Mouse (Mus musculus) embryonic facial prominence, embryonic 14.5 days (tissue): Measurements from ENCODE around the gene Ulk1. TPM values are rescaled to one million over a fixed set of nuclear protein-coding genes. Genes with fewer than 3 reads are reported as not detected.
"Not testable (repeated sequence)": the region's sequence is repeated elsewhere in the genome, so short reads cannot be mapped to it uniquely, and the experiment has no call there.

ENCODE experiments used
- ATAC-seq: fragments of 200-750 bp; cut with Nextera tagmentation; 2 replicates; pipeline ENCODE4 v1.8.0; 2017; ENCODE audit warnings: low read depth, moderate number of reproducible peaks, moderate TSS enrichment
- DNase-seq: peaks from one replicate; pipeline ENCODE4 v3.0.0-alpha.2; 2015; ENCODE audit warnings: low spot score
- H3K27ac ChIP-seq: fragments of 300-500 bp; sonication (generic); replicated peaks from 2 replicates; pipeline ENCODE4 v1.5.1; 2014; ENCODE audit warnings: low read depth, mild to moderate bottlenecking, low read length, moderate library complexity
- H3K27me3 ChIP-seq: fragments of 300-500 bp; sonication (generic); replicated peaks from 2 replicates; pipeline ENCODE4 v1.6.1; 2014; ENCODE audit warnings: low read length; ENCODE audit not compliant: control insufficient read depth, insufficient read depth
- H3K36me3 ChIP-seq: fragments of 300-500 bp; sonication (generic); 2 replicates; pipeline ENCODE4 v1.6.1; 2014; ENCODE audit warnings: low read length, mixed read lengths; ENCODE audit not compliant: control insufficient read depth, insufficient read depth
- H3K4me1 ChIP-seq: fragments of 300-500 bp; sonication (generic); 2 replicates; pipeline ENCODE4 v1.6.1; 2014; ENCODE audit warnings: antibody characterized with exemption, low read length; ENCODE audit not compliant: control insufficient read depth, insufficient read depth
- H3K4me2 ChIP-seq: fragments of 300-500 bp; sonication (generic); 2 replicates; pipeline ENCODE4 v1.6.1; 2014; ENCODE audit warnings: low read depth, mild to moderate bottlenecking, low read length, moderate library complexity, mixed read lengths
- H3K4me3 ChIP-seq: fragments of 300-500 bp; sonication (generic); 2 replicates; pipeline ENCODE4 v1.5.1; 2014; ENCODE audit warnings: low read depth, mild to moderate bottlenecking, low read length
- H3K9ac ChIP-seq: fragments of 300-500 bp; sonication (generic); 2 replicates; pipeline ENCODE4 v1.6.1; 2014; ENCODE audit warnings: low read depth, mild to moderate bottlenecking, low read length, moderate library complexity, mixed read lengths
- H3K9me3 ChIP-seq: fragments of 300-500 bp; sonication (generic); 2 replicates; pipeline ENCODE4 v1.6.1; 2016; ENCODE audit warnings: low read length; ENCODE audit not compliant: control insufficient read depth
- WGBS: fragments of 180-500 bp; shearing (Covaris S2); extraction: QIAGEN DNeasy Blood & Tissue Kit; methylation state at CpG from one replicate; pipeline ENCODE4 v1.1.7; 2014; 5-methylcytosine and 5-hydroxymethylcytosine counted together
- polyA plus RNA-seq: library from polyadenylated mRNA; unstranded; fragments of >200 nt; fragmentation: Nextera tagmentation; extraction: Ambion mirVana; gene quantifications from 2 replicates; pipeline ENCODE4 v1.2.1, GENCODE M21; 2014

The Ulk1 gene
- polyA plus RNA-seq, 1 experiment from 2014 or later: 25.9 TPM

DNA sequence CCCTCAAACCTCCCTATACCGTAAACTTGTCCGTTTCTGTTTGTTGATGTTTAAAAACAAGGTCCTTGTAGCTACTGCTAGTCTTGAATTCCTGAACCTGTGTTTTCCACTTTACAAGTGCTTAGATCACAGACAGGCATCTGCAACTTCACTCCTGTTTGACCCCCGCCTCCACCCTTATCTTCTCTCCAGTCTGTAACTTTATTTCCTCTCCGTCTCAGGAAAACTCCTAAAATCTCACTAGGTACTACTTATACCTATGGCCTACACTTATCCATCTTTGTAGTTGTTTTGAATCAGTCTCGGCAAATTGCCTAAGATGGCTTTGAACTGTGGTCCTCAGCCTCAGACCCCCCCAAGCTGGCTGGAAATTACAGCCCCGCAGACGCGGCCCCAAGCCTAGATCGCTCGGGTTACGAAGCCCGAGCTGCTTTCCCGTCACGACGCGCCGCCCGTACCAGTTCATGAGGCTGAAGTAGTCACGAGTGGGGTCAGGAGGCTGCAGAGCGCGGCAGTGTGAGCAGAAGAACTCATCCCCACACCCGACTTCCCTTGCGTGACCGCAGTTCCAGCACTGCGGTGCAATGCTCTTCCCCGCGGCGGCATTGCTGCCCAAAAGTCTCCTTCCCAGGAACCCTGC, 29.3 kb upstream of the Ulk1 start:
- no peaks in the 10 kb centered on the region; the same call in 1 of the 2 replicates for H3K4me1 ChIP-seq
- H3K27ac ChIP-seq: peak overlapping the region; percentile 56
- DNase-seq (no peak), ATAC-seq (peak; percentile 69)
- H3K27me3 ChIP-seq: no peaks in the 10 kb centered on the region
- peaks cover 13% of the 10 kb centered on the region for H3K36me3 ChIP-seq
- peak overlapping the region; percentile 68 for H3K4me2 ChIP-seq
- no peaks in the 10 kb centered on the region for H3K9me3 ChIP-seq
- H3K9ac ChIP-seq: peak overlapping the region; percentile 63
- 7% methylated on average over 28 of the region's 28 CpGs for WGBS
- H3K4me3 ChIP-seq: peak overlapping the region; percentile 56

DNA sequence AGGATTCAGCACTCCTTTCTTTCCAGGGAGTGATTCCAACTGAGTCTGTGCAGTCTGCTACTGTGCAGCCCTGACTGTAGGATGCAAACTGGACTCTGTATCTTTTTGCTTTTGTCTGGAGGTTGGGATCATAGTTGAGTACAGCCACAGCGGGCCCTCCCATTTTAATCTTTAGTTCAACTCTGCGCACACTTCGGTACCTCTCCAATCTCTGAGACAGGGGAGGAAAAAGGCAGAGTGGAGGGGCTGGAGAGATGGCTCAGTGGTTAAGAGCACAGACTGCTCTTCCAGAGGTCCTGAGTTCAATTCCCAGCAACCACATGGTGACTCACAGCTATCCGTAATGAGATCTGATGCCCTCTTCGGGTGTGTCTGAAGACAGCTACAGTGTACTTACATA, 28.1 kb upstream of the Ulk1 start:
- not testable (repeated sequence) for H3K4me1 ChIP-seq, H3K27ac ChIP-seq, H3K27me3 ChIP-seq, H3K4me3 ChIP-seq, H3K9me3 ChIP-seq, ATAC-seq, DNase-seq, H3K4me2 ChIP-seq, H3K9ac ChIP-seq
- WGBS: 87% methylated on average over 5 of the region's 5 CpGs
- H3K36me3 ChIP-seq: peaks cover 13% of the 10 kb centered on the region

DNA sequence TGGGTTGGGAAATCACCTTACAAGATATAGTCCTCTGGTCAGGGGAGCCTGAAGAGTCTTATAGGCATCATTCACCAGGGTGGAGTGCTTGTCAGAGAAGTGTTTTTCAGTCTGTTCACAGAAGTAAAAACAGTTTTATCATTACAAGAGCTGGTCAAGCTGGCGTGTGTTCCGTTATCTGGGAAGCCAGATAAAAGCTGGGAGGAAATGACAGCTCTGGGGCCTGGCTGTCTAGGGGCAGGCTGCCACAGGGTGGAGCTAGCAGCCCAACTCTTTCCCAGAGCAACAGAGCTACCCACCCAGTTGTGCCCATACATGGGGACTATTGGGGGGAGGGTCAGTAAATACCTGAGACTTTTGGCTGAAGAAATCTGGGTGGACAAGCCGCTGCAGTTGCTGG, 26.1 kb upstream of the Ulk1 start:
- ATAC-seq (no peak), DNase-seq (peak; percentile 34)
- no peak overlapping the region for H3K27ac ChIP-seq
- H3K36me3 ChIP-seq: peaks cover 7% of the 10 kb centered on the region; the same call in 1 of the 2 replicates
- 40% methylated on average over 3 of the region's 3 CpGs for WGBS
- H3K27me3 ChIP-seq: no peaks in the 10 kb centered on the region
- H3K4me2 ChIP-seq: no peak overlapping the region
- no peak overlapping the region for H3K4me3 ChIP-seq
- no peaks in the 10 kb centered on the region; the same call in 1 of the 2 replicates for H3K4me1 ChIP-seq
- H3K9me3 ChIP-seq: no peaks in the 10 kb centered on the region
- no peak overlapping the region for H3K9ac ChIP-seq

DNA sequence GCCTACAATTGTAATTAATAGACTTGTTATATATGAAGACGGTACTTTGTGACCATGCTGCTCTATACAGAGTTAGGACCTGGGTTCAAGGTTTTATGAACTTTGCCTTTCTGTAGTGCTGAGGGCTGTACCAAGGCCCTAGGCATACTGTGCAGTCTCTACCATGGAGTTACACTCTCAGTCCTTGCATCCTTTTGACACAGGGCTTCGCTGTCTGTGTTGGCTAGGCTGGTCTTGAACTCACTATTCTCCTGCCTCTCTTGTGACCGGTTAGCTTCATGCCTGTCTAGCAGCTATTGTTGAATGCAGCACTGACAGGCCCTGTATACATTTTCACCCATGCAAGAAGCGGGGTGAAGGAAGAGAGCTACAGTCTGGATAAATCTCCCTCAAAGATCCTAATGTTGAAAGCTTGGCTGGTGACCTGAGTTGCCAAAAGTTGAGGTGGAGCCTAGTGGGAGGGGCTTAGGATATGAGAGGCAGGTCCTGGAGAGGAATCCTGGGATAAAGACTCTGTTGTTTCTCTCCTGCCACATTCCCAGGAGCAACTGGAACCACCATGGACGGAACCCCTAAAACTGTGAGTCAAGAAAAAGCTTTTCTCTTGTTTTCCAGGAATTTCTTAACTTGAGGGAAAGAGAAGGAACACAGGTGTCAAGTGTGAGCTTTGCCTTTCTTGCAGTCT, 21.3 kb upstream of the Ulk1 start:
- no peak for ATAC-seq
- 90% methylated on average over 5 of the region's 5 CpGs for WGBS

DNA sequence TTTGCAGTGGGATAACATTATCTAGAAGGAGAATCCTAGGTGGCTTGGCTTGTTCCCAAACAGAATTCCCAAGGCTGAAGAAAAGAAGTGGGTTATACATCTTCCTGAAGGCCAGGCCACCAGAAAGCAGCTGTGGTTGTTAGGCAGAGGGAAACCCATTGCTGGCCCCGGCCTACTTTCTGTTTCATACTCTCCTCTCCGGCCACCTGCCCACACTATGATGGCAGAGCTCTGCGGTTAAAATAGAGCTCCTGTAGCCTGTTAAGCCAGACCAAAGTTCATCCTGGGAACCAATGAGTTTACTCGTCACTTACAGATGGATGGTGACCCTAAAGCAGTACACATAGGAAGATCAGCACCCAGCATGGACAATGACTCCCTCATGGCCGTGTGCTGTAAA, 17.7 kb upstream of the Ulk1 start:
- no peak for DNase-seq
- Histone ChIP-seq H3K27ac (no peak overlapping the region), H3K9ac (no peak overlapping the region), H3K4me1 (no peaks in the 10 kb centered on the region), H3K27me3 (no peaks in the 10 kb centered on the region), H3K9me3 (no peaks in the 10 kb centered on the region), H3K4me2 (no peak overlapping the region), H3K36me3 (peaks cover 6% of the 10 kb centered on the region; the same call in 1 of the 2 replicates), H3K4me3 (no peak overlapping the region)
- ATAC-seq: no peak
- 85% methylated on average over 5 of the region's 5 CpGs for WGBS

More for the DNA sequence above, 21.3 kb upstream of the Ulk1 start:
- H3K9ac ChIP-seq: no peak overlapping the region
- H3K27me3 ChIP-seq: no peaks in the 10 kb centered on the region
- DNase-seq: no peak
- H3K27ac ChIP-seq: no peak overlapping the region
- no peak overlapping the region for H3K4me3 ChIP-seq
- no peaks in the 10 kb centered on the region for H3K4me1 ChIP-seq
- H3K36me3 ChIP-seq: peaks cover 12% of the 10 kb centered on the region; the same call in 1 of the 2 replicates
- H3K4me2 ChIP-seq: no peak overlapping the region
- H3K9me3 ChIP-seq: no peaks in the 10 kb centered on the region

DNA sequence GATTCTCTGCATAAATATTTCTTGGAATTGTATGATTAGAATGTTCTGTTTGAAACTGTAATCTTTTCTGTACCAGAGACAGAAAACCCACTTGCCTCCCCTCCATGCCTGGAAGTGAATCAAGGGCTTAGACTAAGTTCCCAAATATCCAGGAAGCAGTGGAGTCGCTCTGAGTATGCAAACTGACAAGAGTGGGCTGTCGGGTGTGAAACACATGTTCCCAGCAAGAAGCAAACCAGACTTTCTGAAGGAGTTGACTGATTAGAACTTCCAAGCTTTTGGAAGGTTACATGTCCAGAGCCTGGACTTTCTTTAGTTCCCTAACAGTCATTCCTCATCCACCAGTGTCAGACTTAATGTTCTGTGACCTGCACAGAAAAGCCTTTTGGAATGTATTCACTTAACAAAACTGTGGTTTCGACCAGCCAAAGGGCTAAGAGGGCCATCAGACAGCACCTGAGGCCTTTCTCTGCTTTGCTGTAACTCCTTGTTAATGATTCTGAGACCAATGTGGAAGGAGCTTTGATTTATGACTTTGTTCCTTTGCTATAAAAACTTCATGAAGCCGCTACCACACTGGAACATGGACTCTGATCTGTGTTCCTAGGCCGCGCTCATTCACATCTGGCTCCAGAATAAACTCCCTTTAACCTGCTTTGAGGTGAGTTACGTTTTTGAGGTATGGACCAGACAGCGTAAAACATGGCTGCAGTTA, 17.0 kb upstream of the Ulk1 start:
- Histone ChIP-seq H3K4me3 (no peak overlapping the region), H3K4me2 (no peak overlapping the region), H3K9ac (no peak overlapping the region), H3K4me1 (no peaks in the 10 kb centered on the region), H3K36me3 (peaks cover 6% of the 10 kb centered on the region; the same call in 1 of the 2 replicates), H3K9me3 (no peaks in the 10 kb centered on the region), H3K27ac (no peak overlapping the region), H3K27me3 (no peaks in the 10 kb centered on the region)
- WGBS: 87% methylated on average over 8 of the region's 8 CpGs
- ATAC-seq (no peak), DNase-seq (no peak)

DNA sequence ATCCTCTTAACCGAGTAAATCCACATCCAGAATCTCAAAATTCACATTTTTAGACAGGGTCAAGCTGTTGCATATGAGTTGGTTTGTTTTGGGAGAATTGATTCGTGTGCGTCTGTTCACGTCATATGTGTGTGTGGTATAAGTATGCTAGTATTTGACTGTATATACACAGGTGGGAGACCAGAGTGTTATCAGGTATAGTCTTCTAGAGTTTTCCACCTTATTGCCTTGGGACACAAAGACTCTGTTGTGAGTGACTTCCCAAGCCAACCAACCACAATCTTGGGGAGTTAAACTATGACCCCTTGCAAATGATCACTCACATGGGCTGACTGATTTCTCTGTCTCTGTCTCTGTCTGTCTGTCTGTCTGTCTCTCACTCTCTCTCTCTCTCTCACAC, 14.5 kb upstream of the Ulk1 start:
- Histone ChIP-seq H3K9ac (no peak overlapping the region), H3K4me3 (no peak overlapping the region), H3K27ac (no peak overlapping the region), H3K4me2 (no peak overlapping the region), H3K36me3 (no peaks in the 10 kb centered on the region), H3K27me3 (no peaks in the 10 kb centered on the region), H3K9me3 (no peaks in the 10 kb centered on the region), H3K4me1 (no peaks in the 10 kb centered on the region)
- WGBS: 87% methylated on average over 4 of the region's 4 CpGs
- no peak for DNase-seq
- no peak for ATAC-seq

DNA sequence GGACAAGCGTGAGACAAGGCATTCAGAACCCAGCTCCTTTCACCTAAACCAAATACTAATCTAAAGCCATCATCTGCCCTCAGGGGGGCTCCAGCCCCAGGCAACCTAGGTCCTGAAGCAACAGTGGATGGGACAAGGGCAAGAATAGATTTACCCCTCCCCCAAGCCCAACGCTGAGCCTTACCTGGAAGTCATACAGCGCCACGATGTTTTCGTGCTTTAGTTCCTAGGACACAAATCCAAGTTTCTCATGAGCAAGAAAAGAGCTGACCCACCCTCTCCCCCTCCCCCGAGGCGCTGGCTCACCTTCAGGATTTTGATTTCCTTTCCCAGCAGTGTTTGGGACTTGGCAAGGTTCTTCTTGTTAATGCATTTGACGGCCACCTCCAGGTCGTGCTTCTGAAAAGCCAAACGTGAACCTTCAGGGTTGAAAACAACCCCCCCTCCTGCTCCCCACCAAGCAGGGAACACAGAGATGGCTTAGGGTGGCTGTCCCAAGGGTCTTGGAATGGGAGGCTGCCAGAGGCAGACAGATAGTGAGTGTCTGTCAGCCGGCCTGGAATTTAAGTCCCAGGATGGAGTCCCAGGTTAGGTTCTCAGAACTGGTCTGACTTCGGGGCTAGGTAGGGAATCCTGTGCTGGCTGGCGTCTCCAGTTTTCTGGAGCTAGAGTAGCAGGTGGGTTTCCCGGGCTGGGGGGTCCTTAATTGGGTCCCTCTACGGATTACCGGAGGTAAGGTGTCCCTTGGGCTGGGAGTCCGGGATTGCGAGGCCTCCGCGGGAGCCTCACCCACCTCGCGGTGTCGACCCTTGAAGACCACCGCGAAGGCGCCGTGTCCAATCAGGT, 853 bp downstream of the Ulk1 start:
- 1% methylated on average over 20 of the region's 27 CpGs for WGBS
- Histone ChIP-seq H3K9ac (peak overlapping the region; percentile 96), H3K4me3 (peak overlapping the region; percentile 92), H3K36me3 (peaks cover 15% of the 10 kb centered on the region; the same call in 1 of the 2 replicates), H3K27me3 (no peaks in the 10 kb centered on the region), H3K9me3 (no peaks in the 10 kb centered on the region), H3K4me2 (peak overlapping the region; percentile 97), H3K27ac (peak overlapping the region; percentile 81), H3K4me1 (peaks cover 7% of the 10 kb centered on the region)
- DNase-seq (peak; percentile 29), ATAC-seq (no peak)
